Mouse (Mus musculus): Measurements from ENCODE around the gene Ripply3. TPM values are rescaled to one million over a fixed set of nuclear protein-coding genes. Genes with fewer than 3 reads are reported as not detected.

The Ripply3 gene
- polyA plus RNA-seq, 1 experiment from 2014 or later, result 4.9 TPM

GRCm38 (mm10) chr16:94311416-94311815 lies 16.8 kb upstream of the Ripply3 start:
- Histone ChIP-seq H3K9me3 (ENCODE audit: control insufficient read depth, low read length) (no peaks in the 10 kb centered on the region), H3K27me3 (replicated peaks; ENCODE audit: control insufficient read depth, insufficient read depth, low read length) (no peaks in the 10 kb centered on the region), H3K4me1 (ENCODE audit: control insufficient read depth, insufficient read depth, low read length) (peaks cover 29% of the 10 kb centered on the region), H3K36me3 (ENCODE audit: control insufficient read depth, insufficient read depth, low read length) (no peaks in the 10 kb centered on the region), H3K4me3 (ENCODE audit: low read depth, low read length) (no peak overlapping the region), H3K9ac (ENCODE audit: low read depth, low read length) (no peak overlapping the region), H3K27ac (replicated peaks; ENCODE audit: low read depth, low read length) (no peak overlapping the region), H3K4me2 (ENCODE audit: low read depth, low read length) (peak overlapping the region; percentile 90; the same call in 1 of the 2 replicates)
- WGBS, result 52% methylated on average over 1 of the region's 1 CpGs
- DNase-seq (ENCODE audit: low spot score), result no peak
- ATAC-seq (ENCODE audit: low read depth), result no peak

GRCm38 (mm10) chr16:94311931-94312330 lies 16.3 kb upstream of the Ripply3 start:
- ATAC-seq (ENCODE audit: low read depth) (no peak), DNase-seq (ENCODE audit: low spot score) (no peak)
- Histone ChIP-seq H3K9me3 (ENCODE audit: control insufficient read depth, low read length) (no peaks in the 10 kb centered on the region), H3K9ac (ENCODE audit: low read depth, low read length) (peak overlapping the region; percentile 90; the same call in 1 of the 2 replicates), H3K27me3 (replicated peaks; ENCODE audit: control insufficient read depth, insufficient read depth, low read length) (no peaks in the 10 kb centered on the region), H3K27ac (replicated peaks; ENCODE audit: low read depth, low read length) (peak overlapping the region; percentile 98), H3K4me2 (ENCODE audit: low read depth, low read length) (peak overlapping the region; percentile 90), H3K4me3 (ENCODE audit: low read depth, low read length) (peak overlapping the region; percentile 66), H3K36me3 (ENCODE audit: control insufficient read depth, insufficient read depth, low read length) (no peaks in the 10 kb centered on the region), H3K4me1 (ENCODE audit: control insufficient read depth, insufficient read depth, low read length) (peaks cover 29% of the 10 kb centered on the region)
- WGBS, result 70% methylated on average over 4 of the region's 4 CpGs

- no peaks in the 10 kb centered on the region for H3K27me3 ChIP-seq (replicated peaks; ENCODE audit: control insufficient read depth, insufficient read depth, low read length)
- H3K27ac ChIP-seq (replicated peaks; ENCODE audit: low read depth, low read length), result peak overlapping the region; percentile 98
- no peaks in the 10 kb centered on the region for H3K36me3 ChIP-seq (ENCODE audit: control insufficient read depth, insufficient read depth, low read length)
- 0% methylated on average over 20 of the region's 20 CpGs for WGBS
- peaks cover 21% of the 10 kb centered on the region for H3K4me1 ChIP-seq (ENCODE audit: control insufficient read depth, insufficient read depth, low read length)
- DNase-seq (ENCODE audit: low spot score) (peak; percentile 97), ATAC-seq (ENCODE audit: low read depth) (peak; percentile 92)
- peak overlapping the region; percentile 90 for H3K4me2 ChIP-seq (ENCODE audit: low read depth, low read length)
- H3K9me3 ChIP-seq (ENCODE audit: control insufficient read depth, low read length), result no peaks in the 10 kb centered on the region
- H3K4me3 ChIP-seq (ENCODE audit: low read depth, low read length), result peak overlapping the region; percentile 66
- peak overlapping the region; percentile 90 for H3K9ac ChIP-seq (ENCODE audit: low read depth, low read length)
These were observed 15.5 kb upstream of the Ripply3 start for GRCm38 (mm10) chr16:94312663-94313228.

- DNase-seq (ENCODE audit: low spot score) (peak; percentile 98), ATAC-seq (ENCODE audit: low read depth) (peak; percentile 93)
- Histone ChIP-seq H3K27me3 (replicated peaks; ENCODE audit: control insufficient read depth, insufficient read depth, low read length) (no peaks in the 10 kb centered on the region), H3K36me3 (ENCODE audit: control insufficient read depth, insufficient read depth, low read length) (no peaks in the 10 kb centered on the region), H3K4me2 (ENCODE audit: low read depth, low read length) (peak within 1 kb of the TSS; percentile 90), H3K27ac (replicated peaks; ENCODE audit: low read depth, low read length) (peak within 1 kb of the TSS; percentile 98), H3K4me3 (ENCODE audit: low read depth, low read length) (peak within 1 kb of the TSS; percentile 66), H3K9me3 (ENCODE audit: control insufficient read depth, low read length) (no peaks in the 10 kb centered on the region), H3K9ac (ENCODE audit: low read depth, low read length) (peak within 1 kb of the TSS; percentile 90), H3K4me1 (ENCODE audit: control insufficient read depth, insufficient read depth, low read length) (peaks cover 15% of the 10 kb centered on the region)
- WGBS, result 1% methylated on average over 63 of the region's 64 CpGs
These were observed 14.8 kb upstream of the Ripply3 start, which contains the start of gene Hlcs for GRCm38 (mm10) chr16:94313229-94314030. Gene Hlcs (minus strand): TSS chr16:94313571.

- no peak overlapping the region for H3K27ac ChIP-seq (replicated peaks; ENCODE audit: low read depth, low read length)
- H3K9ac ChIP-seq (ENCODE audit: low read depth, low read length), result no peak overlapping the region
- ATAC-seq (ENCODE audit: low read depth) (no peak), DNase-seq (ENCODE audit: low spot score) (no peak)
- peaks cover 15% of the 10 kb centered on the region for H3K4me1 ChIP-seq (ENCODE audit: control insufficient read depth, insufficient read depth, low read length)
- 90% methylated on average over 5 of the region's 5 CpGs for WGBS
- no peaks in the 10 kb centered on the region for H3K27me3 ChIP-seq (replicated peaks; ENCODE audit: control insufficient read depth, insufficient read depth, low read length)
- no peak overlapping the region for H3K4me2 ChIP-seq (ENCODE audit: low read depth, low read length)
- H3K4me3 ChIP-seq (ENCODE audit: low read depth, low read length), result no peak overlapping the region
- no peaks in the 10 kb centered on the region for H3K9me3 ChIP-seq (ENCODE audit: control insufficient read depth, low read length)
- H3K36me3 ChIP-seq (ENCODE audit: control insufficient read depth, insufficient read depth, low read length), result no peaks in the 10 kb centered on the region
These were observed 13.6 kb upstream of the Ripply3 start for GRCm38 (mm10) chr16:94314626-94315025.

GRCm38 (mm10) chr16:94315215-94315614 lies 13.0 kb upstream of the Ripply3 start:
- no peak overlapping the region for H3K4me3 ChIP-seq (ENCODE audit: low read depth, low read length)
- 53% methylated on average over 1 of the region's 1 CpGs for WGBS
- peaks cover 15% of the 10 kb centered on the region for H3K4me1 ChIP-seq (ENCODE audit: control insufficient read depth, insufficient read depth, low read length)
- H3K27me3 ChIP-seq (replicated peaks; ENCODE audit: control insufficient read depth, insufficient read depth, low read length), result no peaks in the 10 kb centered on the region
- no peaks in the 10 kb centered on the region for H3K9me3 ChIP-seq (ENCODE audit: control insufficient read depth, low read length)
- ATAC-seq (ENCODE audit: low read depth) (no peak), DNase-seq (ENCODE audit: low spot score) (no peak)
- no peak overlapping the region for H3K4me2 ChIP-seq (ENCODE audit: low read depth, low read length)
- no peak overlapping the region for H3K9ac ChIP-seq (ENCODE audit: low read depth, low read length)
- H3K27ac ChIP-seq (replicated peaks; ENCODE audit: low read depth, low read length), result no peak overlapping the region
- H3K36me3 ChIP-seq (ENCODE audit: control insufficient read depth, insufficient read depth, low read length), result no peaks in the 10 kb centered on the region

GRCm38 (mm10) chr16:94317752-94318151 lies 10.5 kb upstream of the Ripply3 start:
- no peak overlapping the region for H3K4me2 ChIP-seq (ENCODE audit: low read depth, low read length)
- WGBS, result 79% methylated on average over 5 of the region's 5 CpGs
- no peak overlapping the region for H3K4me3 ChIP-seq (ENCODE audit: low read depth, low read length)
- ATAC-seq (ENCODE audit: low read depth) (no peak), DNase-seq (ENCODE audit: low spot score) (no peak)
- H3K9me3 ChIP-seq (ENCODE audit: control insufficient read depth, low read length), result no peaks in the 10 kb centered on the region
- no peak overlapping the region for H3K9ac ChIP-seq (ENCODE audit: low read depth, low read length)
- no peak overlapping the region for H3K27ac ChIP-seq (replicated peaks; ENCODE audit: low read depth, low read length)
- H3K4me1 ChIP-seq (ENCODE audit: control insufficient read depth, insufficient read depth, low read length), result peaks cover 7% of the 10 kb centered on the region; the same call in 1 of the 2 replicates
- H3K27me3 ChIP-seq (replicated peaks; ENCODE audit: control insufficient read depth, insufficient read depth, low read length), result no peaks in the 10 kb centered on the region
- H3K36me3 ChIP-seq (ENCODE audit: control insufficient read depth, insufficient read depth, low read length), result no peaks in the 10 kb centered on the region

GRCm38 (mm10) chr16:94320223-94320622 lies 8.0 kb upstream of the Ripply3 start:
- ATAC-seq (ENCODE audit: low read depth) (no peak), DNase-seq (ENCODE audit: low spot score) (no peak)
- WGBS, result 80% methylated on average over 5 of the region's 5 CpGs
- Histone ChIP-seq H3K4me3 (ENCODE audit: low read depth, low read length) (no peak overlapping the region), H3K4me2 (ENCODE audit: low read depth, low read length) (no peak overlapping the region), H3K9ac (ENCODE audit: low read depth, low read length) (no peak overlapping the region), H3K27ac (replicated peaks; ENCODE audit: low read depth, low read length) (no peak overlapping the region), H3K4me1 (ENCODE audit: control insufficient read depth, insufficient read depth, low read length) (no peaks in the 10 kb centered on the region), H3K36me3 (ENCODE audit: control insufficient read depth, insufficient read depth, low read length) (no peaks in the 10 kb centered on the region), H3K27me3 (replicated peaks; ENCODE audit: control insufficient read depth, insufficient read depth, low read length) (no peaks in the 10 kb centered on the region), H3K9me3 (ENCODE audit: control insufficient read depth, low read length) (no peaks in the 10 kb centered on the region)

Measured in embryonic facial prominence, embryonic 14.5 days (tissue).